Mouse (Mus musculus): ENCODE data around the gene Gm45062.

DNA sequence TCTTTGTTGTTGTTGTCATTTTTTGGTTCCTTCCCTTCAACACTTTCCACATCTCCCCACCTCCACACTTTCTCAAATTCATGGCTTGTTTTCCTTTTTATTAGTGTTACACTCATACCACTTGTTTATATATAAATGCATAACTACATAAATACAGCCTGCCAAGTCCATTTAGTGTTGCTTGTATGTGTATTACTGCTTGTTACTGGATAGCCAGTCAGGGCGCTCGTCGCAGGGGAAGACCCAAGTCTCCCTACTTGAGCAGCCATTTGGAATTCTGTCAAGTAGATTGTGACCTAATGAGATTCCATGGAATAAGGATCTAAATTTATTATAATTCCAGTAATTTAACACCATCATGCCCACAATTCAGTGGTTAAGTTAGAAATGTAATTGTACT lies 260.4 kb downstream of the Gm45062 start:
- no peak for TF ChIP-seq CTCF (IDR thresholded peaks at IDR 0.05; ENCODE audit: low read depth)
- no peak for TF ChIP-seq EP300 (IDR thresholded peaks at IDR 0.05; ENCODE audit: low read depth)
